Mouse (Mus musculus) megakaryocyte, embryonic 14.5 days (primary cell): Measurements from ENCODE around the gene Vmn2r3.

Source experiments
- FLI1 ChIP-seq: IDR thresholded peaks from 2 replicates; pipeline ENCODE4 v1.6.1; 2012; ENCODE audit warnings: low read length, inconsistent platforms, mixed read lengths
- GATA1 ChIP-seq: IDR thresholded peaks from 3 replicates; pipeline ENCODE4 v1.6.1; 2012; ENCODE audit warnings: mixed read lengths, low read length, inconsistent platforms, borderline replicate concordance

DNA sequence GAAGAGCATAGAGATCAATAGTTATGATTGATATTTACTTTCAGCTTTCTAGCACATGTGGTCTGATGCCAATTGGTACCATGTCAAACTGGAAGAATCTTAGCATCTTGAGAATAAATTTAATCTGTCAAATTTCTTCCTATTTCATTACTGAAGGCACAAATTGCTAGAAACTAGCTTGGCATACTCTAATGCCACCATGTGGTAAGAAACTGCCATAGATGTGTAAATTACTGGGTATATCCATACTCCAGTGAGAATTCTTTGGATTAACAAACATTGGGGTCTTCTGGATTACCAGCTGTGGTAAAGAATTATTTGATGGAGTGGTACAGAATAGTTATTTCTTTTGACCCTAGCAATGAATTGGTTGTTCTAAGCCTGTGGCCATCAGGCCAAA lies 17.3 kb upstream of the Vmn2r3 start:
- TF ChIP-seq FLI1, result no peak
- no peak for TF ChIP-seq GATA1
